Mouse (Mus musculus) gastrocnemius, postnatal 14 days (tissue): ENCODE results near the gene Zcchc14. TPM values are rescaled to one million over a fixed set of nuclear protein-coding genes. Genes with fewer than 3 reads are reported as not detected.
A peak's percentile ranks its signal among the peaks of the same experiment; 100 is the strongest.
"Not testable (repeated sequence)": the region's sequence is repeated elsewhere in the genome, so short reads cannot be mapped to it uniquely, and the experiment has no call there.

ENCODE experiments used
- DNase-seq: peaks from one replicate; pipeline ENCODE4 v3.0.0; 2021; ENCODE audit warnings: mixed read lengths
- intact Hi-C: fragments of 180-260 bp; cut with DNase I; formaldehyde crosslinking; loops from one replicate; pipeline ENCODE4 v1.15.1; 2025; ENCODE audit warnings: low total_unique reads
- total RNA-seq, 2 experiments: library from RNA; stranded (reverse); gene quantifications; 2 replicates each; pipeline ENCODE4 v1.2.3; 2021

The Zcchc14 gene
- total RNA-seq, 2 experiments from 2014 or later = 19.8 to 20.4 TPM

GRCm38 (mm10) chr8:121636180-121636579 lies 16.5 kb downstream of the Zcchc14 start:
- no peak for DNase-seq
- intact Hi-C loops = no loop called here

DNA sequence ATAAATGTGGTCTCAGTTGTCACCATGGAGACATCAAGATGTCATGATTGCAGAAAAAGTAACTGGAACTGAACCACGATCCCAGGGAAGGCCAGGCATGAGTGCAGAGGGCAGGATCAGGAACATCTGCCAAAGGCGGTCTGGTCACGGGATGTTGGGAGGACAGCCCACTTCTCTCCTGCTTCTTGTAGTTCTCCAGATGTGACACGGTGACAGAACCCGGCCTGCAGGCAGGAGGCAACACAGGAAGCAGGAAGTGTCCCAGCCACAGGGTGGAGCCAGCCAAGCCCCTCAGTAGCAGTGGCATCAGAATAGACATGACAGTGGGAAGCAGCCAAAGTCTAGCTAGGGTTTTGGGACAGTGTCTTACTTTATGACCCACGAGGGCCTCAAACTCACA lies 17.2 kb downstream of the Zcchc14 start:
- intact Hi-C loops = no loop called here
- no peak for DNase-seq

- no peak for DNase-seq
Measured at GRCm38 (mm10) chr8:121632401-121632800, 20.3 kb downstream of the Zcchc14 start.

GRCm38 (mm10) chr8:121631645-121632071 lies 21.0 kb downstream of the Zcchc14 start:
- intact Hi-C loops = no loop called here
- no peak for DNase-seq

More at GRCm38 (mm10) chr8:121632401-121632800, 20.3 kb downstream of the Zcchc14 start:
- intact Hi-C loops = no loop called here

GRCm38 (mm10) chr8:121628681-121629080 lies 24.0 kb downstream of the Zcchc14 start:
- intact Hi-C loops = no loop called here
- DNase-seq = no peak

DNA sequence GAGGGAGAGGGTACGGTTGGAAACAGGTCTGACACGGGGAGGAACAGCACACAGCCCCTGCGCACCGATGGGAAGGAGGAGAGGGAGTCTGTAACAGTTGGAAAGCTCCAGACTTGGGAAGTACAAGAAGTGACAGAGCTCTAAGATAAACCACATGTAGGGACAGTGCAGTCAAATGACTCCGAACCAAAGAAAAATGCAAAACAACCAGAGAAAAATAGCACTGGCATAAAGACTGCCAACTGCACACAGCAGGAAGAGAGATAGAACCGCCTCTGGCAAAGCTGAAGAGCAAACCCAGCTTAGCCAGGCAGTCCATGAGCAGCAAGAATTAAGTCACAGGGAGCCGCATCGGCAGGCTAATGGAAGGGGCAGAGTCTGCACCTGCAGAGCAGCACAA lies 29.7 kb downstream of the Zcchc14 start:
- DNase-seq = no peak
- intact Hi-C loops = no loop called here

GRCm38 (mm10) chr8:121621879-121622278 lies 30.8 kb downstream of the Zcchc14 start:
- intact Hi-C loops = no loop called here
- no peak for DNase-seq

DNA sequence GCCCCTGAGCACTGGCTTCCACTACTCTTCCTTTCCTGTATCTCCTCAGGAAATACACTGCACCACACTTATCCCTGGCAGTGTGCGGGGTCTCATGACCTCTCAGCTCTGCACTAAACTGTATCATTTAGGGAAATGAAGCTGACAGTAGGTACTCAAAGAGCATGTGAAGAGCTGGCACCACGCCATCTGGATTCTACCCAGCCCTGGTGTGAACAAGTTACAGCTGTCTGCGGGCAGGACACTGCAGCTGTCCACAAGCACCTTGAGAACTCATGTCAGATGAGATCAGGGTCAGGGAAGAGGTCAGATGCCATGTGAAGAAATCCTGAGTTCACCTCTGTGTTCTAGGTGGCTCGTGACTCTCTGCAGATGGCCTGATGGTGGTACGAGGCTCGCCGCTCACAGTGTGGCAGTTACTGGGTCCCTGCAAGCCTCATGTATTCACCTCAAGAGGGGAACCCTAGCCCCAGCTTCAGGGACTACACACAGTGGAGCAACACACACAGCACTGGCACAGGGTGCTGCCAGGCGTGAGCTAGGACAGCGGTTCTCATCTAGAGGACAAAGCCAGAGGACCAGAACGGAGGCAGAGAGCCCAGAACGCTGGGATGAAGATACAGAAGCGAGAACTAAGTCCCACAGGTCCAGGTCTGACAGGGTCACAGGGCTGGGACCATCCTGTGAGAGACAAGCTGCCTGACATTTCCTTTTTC lies 31.7 kb downstream of the Zcchc14 start:
- DNase-seq = no peak
- intact Hi-C loops = no loop called here

GRCm38 (mm10) chr8:121619401-121619995 lies 33.2 kb downstream of the Zcchc14 start:
- intact Hi-C loops = no loop called here
- peak; percentile 42 for DNase-seq

DNA sequence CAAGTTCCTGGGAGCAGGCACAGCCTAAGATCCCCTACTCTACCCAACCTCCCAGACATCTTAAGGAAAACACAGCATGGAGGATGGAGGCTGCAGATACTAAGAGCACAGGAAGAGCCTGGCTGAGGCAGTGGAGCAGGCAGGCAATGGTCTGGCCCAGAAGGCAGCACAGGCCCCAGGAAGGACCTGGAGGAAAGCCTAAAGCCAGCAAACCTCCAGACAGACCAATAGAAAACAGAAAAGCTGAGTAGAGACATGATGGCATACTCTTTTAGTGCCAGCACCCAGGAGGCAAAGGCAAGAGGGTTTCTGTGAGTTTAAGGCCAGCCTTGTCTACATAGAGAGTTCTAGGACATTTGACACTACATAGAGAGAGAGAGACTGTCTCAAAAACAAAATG lies 39.3 kb downstream of the Zcchc14 start:
- intact Hi-C loops = no loop called here
- no peak for DNase-seq

DNA sequence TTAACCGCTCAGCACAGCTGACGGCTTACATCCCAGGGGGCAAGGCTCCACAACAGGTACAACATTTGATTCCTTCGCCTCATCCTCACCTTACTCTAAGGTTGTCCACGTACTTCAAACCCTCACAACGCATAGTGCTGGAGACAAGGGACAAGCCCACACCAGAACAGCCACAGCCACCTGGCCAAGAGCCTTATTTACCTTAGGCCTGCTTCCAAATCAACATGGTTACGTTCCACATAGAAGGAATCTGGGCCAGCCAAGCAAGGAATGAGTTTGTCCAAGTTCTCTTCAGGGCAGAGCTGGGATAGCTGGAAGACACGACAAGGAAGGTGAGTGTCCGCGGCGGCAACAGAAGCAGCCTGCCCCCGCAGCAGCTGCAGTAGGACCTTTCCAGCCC lies 42.8 kb downstream of the Zcchc14 start:
- DNase-seq = no peak
- intact Hi-C loops = loop anchor here (5.0 kb wide), 1 partner anchor 32 kb away; no protein-coding TSS in a partner anchor

- intact Hi-C loops = loop anchor here (5.0 kb wide), 1 partner anchor 33 kb away; no protein-coding TSS in a partner anchor
Measured at GRCm38 (mm10) chr8:121609251-121609650, 43.5 kb downstream of the Zcchc14 start.

DNA sequence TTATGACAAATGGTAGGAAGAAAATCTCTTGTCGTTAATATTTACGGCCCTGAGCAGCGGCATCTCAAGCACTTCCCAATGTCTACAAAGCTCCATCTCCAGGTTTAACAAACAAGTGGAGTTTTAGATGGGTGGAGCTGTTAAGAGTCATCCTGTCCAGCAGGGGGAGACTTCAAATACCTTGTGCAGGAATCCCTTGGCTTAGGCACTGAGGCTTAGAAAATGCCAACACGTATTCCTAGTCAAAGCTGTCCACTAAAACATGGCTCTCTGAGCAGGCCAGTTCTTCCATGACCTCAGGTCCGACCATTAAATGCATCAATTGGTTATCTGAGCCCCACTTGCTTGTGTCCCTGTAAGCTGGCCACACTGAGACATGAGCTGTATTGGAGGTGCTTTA lies 45.0 kb downstream of the Zcchc14 start:
- no peak for DNase-seq
- intact Hi-C loops = loop anchor here (5.0 kb wide), 1 partner anchor 35 kb away; no protein-coding TSS in a partner anchor

More at GRCm38 (mm10) chr8:121609251-121609650, 43.5 kb downstream of the Zcchc14 start:
- no peak for DNase-seq

DNA sequence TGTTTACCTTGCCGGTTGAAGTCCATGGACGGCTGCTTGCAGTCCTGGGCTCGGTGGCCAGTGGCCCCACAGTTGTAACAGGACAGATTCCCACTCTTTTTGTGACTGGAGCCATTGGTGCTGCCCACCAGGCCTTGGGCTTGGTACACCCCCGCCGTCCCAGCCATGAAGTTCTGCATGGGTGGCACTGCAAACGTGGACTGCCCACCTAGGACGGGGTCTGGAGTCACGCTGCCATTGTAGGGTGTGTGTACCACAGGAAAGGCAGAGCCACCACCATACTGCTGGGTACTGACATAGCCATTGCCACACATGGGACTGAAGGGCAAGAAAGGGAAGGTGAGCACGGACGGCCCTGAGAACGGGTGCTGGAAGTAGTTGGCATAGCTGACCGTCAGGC lies 48.9 kb downstream of the Zcchc14 start:
- intact Hi-C loops = loop anchor here (2.0 kb wide), 1 partner anchor 79 kb away; no protein-coding TSS in a partner anchor
- no peak for DNase-seq

GRCm38 (mm10) chr8:121602860-121603259 lies 49.8 kb downstream of the Zcchc14 start:
- DNase-seq = peak; percentile 72
- intact Hi-C loops = no loop called here

- no peak for DNase-seq
- intact Hi-C loops = no loop called here
Measured at GRCm38 (mm10) chr8:121602411-121602810, 50.3 kb downstream of the Zcchc14 start.

GRCm38 (mm10) chr8:121599842-121600241 lies 52.9 kb downstream of the Zcchc14 start:
- intact Hi-C loops = no loop called here
- DNase-seq = no peak

- intact Hi-C loops = no loop called here
- peak; percentile 86 for DNase-seq
Measured at GRCm38 (mm10) chr8:121598892-121599291, 53.8 kb downstream of the Zcchc14 start.

DNA sequence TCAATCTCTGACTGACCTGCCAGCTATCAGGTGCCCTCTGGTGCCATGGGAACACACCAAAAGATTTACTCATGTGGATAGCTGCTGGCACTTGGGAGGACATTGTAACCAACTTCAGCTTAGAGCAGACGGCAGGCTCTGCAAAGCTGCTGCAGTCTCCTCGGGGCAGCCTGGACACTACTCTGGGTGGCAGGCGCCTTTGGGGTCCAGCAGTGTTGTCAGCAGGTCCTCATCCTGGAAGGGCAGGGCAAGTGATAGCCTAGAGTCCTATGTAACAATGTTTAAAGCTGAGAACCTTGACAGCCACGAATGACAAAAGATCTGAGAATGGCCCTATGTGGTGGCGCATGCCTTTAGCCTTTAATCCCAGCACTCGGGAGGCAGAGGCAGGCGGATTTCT lies 54.5 kb downstream of the Zcchc14 start:
- intact Hi-C loops = no loop called here
- no peak for DNase-seq

- DNase-seq, intact Hi-C loops: not testable (repeated sequence)
Measured at GRCm38 (mm10) chr8:121597492-121597891, 55.2 kb downstream of the Zcchc14 start.

GRCm38 (mm10) chr8:121593983-121594382 lies 58.7 kb downstream of the Zcchc14 start:
- DNase-seq = no peak
- intact Hi-C loops = loop anchor here (5.0 kb wide), 1 partner anchor 52 kb away; the partner anchor contains the start of gene 1700018B08Rik
